Mouse (Mus musculus): ENCODE data around the gene Rec8.

Rec8 gene

GRCm38 (mm10) chr14:55596036-55596690 lies 21.7 kb upstream of the Rec8 start:
- peak; percentile 65 for DNase-seq

GRCm38 (mm10) chr14:55598521-55599390 lies 19.1 kb upstream of the Rec8 start:
- no peak for DNase-seq

GRCm38 (mm10) chr14:55603271-55603632 lies 14.6 kb upstream of the Rec8 start, which contains the start of gene Irf9:
Irf9 (plus strand) TSS chr14:55603571.
- DNase-seq, result no peak

GRCm38 (mm10) chr14:55603633-55604576 lies 13.9 kb upstream of the Rec8 start:
- peak; percentile 94 for DNase-seq

- no peak for DNase-seq
Measured at GRCm38 (mm10) chr14:55604823-55605222, 13.0 kb upstream of the Rec8 start.

GRCm38 (mm10) chr14:55605743-55606459 lies 11.9 kb upstream of the Rec8 start:
- DNase-seq, result no peak

GRCm38 (mm10) chr14:55608339-55608738 lies 9.5 kb upstream of the Rec8 start:
- no peak for DNase-seq

- DNase-seq, result no peak
Measured at GRCm38 (mm10) chr14:55613346-55613745, 4.5 kb upstream of the Rec8 start.

- no peak for DNase-seq
Measured at GRCm38 (mm10) chr14:55614565-55615178, 3.2 kb upstream of the Rec8 start.

- DNase-seq, result no peak
Measured at GRCm38 (mm10) chr14:55615876-55616275, 2.0 kb upstream of the Rec8 start.

GRCm38 (mm10) chr14:55616844-55617243 lies 993 bp upstream of the Rec8 start:
- no peak for DNase-seq

GRCm38 (mm10) chr14:55618486-55619195 lies 804 bp downstream of the Rec8 start:
- DNase-seq, result no peak

- no peak for DNase-seq
Measured at GRCm38 (mm10) chr14:55628077-55628827, 10.4 kb downstream of the Rec8 start.

- peak; percentile 77 for DNase-seq
Measured at GRCm38 (mm10) chr14:55629312-55629711, 11.5 kb downstream of the Rec8 start.

- DNase-seq, result peak; percentile 48
Measured at GRCm38 (mm10) chr14:55634874-55635522, 17.2 kb downstream of the Rec8 start.

GRCm38 (mm10) chr14:55635523-55636007 lies 17.7 kb downstream of the Rec8 start, which contains the start of gene Ipo4:
Ipo4 (minus strand) TSS chr14:55635957.
- DNase-seq, result peak; percentile 94

GRCm38 (mm10) chr14:55637795-55638194 lies 20.0 kb downstream of the Rec8 start, which contains the start of gene Gm49378:
Gm49378 (minus strand) TSS chr14:55637895.
- no peak for DNase-seq

- no peak for DNase-seq
Measured at GRCm38 (mm10) chr14:55640816-55641215, 23.0 kb downstream of the Rec8 start.

- no peak for DNase-seq
Measured at GRCm38 (mm10) chr14:55641291-55641690, 23.5 kb downstream of the Rec8 start.

GRCm38 (mm10) chr14:55642679-55643059 lies 24.8 kb downstream of the Rec8 start:
- DNase-seq, result no peak
